Mouse (Mus musculus) gastrocnemius, adult 18-20 months (tissue): ENCODE measurements at regions not wholly inside any gene's neighbourhood (a gene's known extent, or its start where the extent isn't known, plus 50 kb on each side); places are given as distances from the start of the nearest gene placed in this dataset.

ENCODE experiments used
- DNase-seq: peaks from one replicate; pipeline ENCODE4 v3.0.0; 2021; ENCODE audit warnings: low spot score

- DNase-seq: no peak
Measured at GRCm38 (mm10) chr1:194334752-194335719, 283.0 kb upstream of the Plxna2 start.

- no peak for DNase-seq
Measured at GRCm38 (mm10) chr1:194332639-194333038, 285.4 kb upstream of the Plxna2 start.

DNA sequence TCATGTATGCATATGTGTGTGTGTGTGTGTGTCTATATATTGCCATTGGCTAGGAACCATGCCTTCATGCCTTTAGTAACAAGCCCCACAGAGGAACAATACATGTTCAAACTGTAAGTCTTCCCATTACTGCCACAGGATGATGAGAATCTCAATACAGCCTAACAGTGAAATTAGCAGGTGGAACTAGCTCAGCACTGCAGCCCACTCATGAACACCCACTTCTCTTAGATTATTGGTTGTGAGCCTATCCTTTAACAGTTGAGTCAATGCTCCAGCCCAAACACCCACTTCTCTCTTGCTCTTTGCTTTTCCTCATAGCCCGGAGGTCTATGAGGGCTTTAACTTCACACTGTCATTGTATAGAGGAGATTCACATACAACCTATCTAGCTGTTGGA, 287.5 kb upstream of the Plxna2 start:
- DNase-seq: no peak

DNA sequence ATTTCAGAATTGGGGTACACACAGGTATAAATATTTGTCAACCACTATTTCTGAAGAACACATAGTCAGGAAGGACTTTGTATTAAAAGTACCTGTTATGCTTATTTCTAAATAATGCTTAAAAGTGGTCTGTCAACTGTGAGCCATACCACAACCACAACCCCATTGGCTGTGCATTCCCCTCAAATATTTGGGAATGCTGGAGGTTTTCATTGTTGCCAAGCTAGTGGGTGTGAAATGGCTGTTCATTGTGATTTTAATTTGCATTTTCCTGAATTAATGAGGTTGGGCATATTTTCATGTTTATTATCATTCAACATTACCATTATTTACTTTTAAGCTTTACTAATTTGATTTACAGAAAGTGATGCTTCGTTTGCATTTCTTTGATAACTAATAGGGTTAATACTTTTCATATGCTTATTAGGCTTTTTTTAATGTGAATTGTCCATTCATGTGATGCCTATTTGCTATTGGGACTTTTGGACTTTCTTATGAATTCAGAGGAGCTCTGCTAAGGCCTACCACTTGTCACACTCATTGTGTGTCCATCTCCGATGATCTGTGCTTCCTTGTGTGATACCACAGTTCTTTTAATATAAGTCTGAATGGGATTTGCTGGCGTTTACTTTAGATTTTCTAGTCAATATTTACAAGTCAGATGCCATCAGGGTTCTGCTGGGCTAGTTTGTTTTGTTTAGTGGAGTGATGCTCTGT, 297.5 kb upstream of the Plxna2 start:
- DNase-seq: no peak

GRCm38 (mm10) chr1:194318351-194318750, 299.7 kb upstream of the Plxna2 start:
- no peak for DNase-seq

GRCm38 (mm10) chr1:194315593-194315992, 302.4 kb upstream of the Plxna2 start:
- DNase-seq: no peak

GRCm38 (mm10) chr1:194310373-194310772, 307.6 kb upstream of the Plxna2 start:
- no peak for DNase-seq

GRCm38 (mm10) chr1:194308648-194309047, 309.4 kb upstream of the Plxna2 start:
- no peak for DNase-seq

- DNase-seq: no peak
Measured at GRCm38 (mm10) chr1:194303951-194304350, 314.1 kb upstream of the Plxna2 start.

GRCm38 (mm10) chr1:194302775-194303174, 315.2 kb upstream of the Plxna2 start:
- DNase-seq: no peak

- no peak for DNase-seq
Measured at GRCm38 (mm10) chr1:194281941-194282340, 336.1 kb upstream of the Plxna2 start.

- no peak for DNase-seq
Measured at GRCm38 (mm10) chr1:194268028-194268427, 350.0 kb upstream of the Plxna2 start.

- DNase-seq: no peak
Measured at GRCm38 (mm10) chr1:194262374-194262773, 355.6 kb upstream of the Plxna2 start.

- no peak for DNase-seq
Measured at GRCm38 (mm10) chr1:194259957-194260356, 358.1 kb upstream of the Plxna2 start.

DNA sequence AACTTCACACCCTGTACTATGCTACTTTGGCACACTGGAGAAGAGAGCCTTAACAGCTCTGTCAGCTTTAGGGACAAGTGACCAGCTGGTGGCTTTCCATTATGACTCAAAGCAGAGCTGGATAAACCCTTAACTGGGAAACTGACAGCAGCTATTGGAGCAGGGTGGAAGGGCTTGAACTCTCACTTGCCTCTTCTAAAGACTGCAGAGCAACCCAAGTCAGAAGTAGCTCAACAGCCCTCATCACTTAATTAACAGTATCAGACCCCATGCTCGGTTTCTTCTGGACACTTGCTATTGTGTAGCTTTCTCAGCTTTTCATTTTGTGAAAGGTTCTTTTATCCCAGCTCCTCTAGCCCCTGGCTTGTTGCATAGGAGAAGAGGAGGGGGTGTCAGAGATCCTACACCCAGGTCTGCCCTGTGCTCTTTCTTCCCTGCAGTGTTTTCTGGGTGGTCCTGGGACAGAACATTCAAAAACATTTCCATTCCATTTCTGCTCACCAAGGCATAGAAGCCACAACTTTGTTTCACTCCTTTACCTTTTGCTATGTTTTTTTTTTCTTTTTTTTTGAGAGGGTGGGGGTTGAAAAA, 373.1 kb upstream of the Plxna2 start:
- DNase-seq: no peak

- DNase-seq: no peak
Measured at GRCm38 (mm10) chr1:194241111-194241510, 376.9 kb upstream of the Plxna2 start.

DNA sequence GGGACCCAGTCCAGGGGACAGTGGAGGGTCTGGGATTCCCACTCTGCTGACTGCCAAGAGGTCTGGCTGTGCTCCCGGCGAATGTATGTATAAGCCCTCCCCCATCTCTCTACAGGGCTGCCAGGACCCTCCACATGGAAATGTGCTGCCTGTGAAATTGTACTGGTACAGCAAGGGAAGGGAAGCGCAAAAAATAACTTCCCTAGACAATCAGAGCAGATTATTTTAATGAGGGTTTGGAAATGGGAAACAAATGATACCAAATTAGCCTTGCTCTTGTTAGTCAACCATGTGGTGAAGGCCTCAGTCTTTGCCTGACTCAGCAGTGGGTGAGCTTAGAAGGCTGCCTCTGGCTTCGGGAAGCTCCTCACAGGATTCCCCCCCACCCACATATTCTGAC, 386.8 kb upstream of the Plxna2 start:
- DNase-seq: no peak

DNA sequence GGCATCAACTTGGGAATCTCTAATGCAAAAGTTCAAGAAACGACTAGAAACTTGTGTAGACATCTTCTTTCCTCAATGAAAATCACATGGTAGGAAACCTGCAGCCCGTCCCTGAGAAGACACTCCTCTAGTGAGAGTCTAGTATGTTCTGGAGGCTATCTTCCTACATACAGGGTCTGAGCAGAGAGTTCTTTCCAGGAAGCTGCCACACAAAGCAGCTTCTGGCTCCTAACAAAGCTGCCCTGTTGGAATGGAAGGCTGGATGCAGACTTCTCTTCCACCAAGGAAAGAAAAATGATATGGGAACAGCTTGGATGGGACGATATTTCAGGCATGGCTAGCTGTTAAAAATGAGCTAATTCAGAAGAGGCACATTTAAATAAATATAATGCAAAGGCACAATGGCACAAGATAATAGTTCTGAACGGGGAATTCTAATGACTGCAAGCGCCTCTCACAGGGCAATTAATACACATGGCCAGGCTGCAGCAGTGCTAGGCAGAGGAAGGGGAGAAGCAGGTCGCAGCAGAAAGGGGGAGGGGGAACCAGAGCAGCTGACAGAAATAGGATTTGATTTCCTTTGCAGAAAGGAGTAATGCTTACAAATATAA, 391.4 kb upstream of the Plxna2 start:
- no peak for DNase-seq

DNA sequence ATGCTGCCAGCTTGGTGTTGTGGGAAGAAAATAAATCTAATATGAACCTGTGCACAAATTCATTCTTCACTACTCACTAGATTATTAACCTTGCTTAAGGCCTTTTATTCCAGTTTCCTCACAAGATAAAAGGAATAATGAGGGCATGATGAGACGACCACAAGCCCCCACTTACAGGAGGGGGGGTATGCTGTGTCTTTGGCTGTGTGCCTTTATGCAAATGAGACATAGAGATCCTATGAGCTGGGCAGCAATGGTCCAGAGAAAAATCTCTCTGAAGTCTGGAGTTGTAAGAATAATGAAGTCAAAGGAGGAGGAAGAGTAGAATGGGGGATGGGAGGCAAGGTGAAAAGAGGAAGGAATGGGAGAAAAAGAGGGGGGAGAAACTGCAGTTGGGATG, 392.2 kb upstream of the Plxna2 start:
- DNase-seq: no peak

GRCm38 (mm10) chr1:194224046-194224445, 394.0 kb upstream of the Plxna2 start:
- no peak for DNase-seq

GRCm38 (mm10) chr1:194223610-194224009, 394.4 kb upstream of the Plxna2 start:
- DNase-seq: no peak

GRCm38 (mm10) chr1:194223015-194223414, 395.0 kb upstream of the Plxna2 start:
- DNase-seq: peak; percentile 36
